Mouse (Mus musculus) liver, adult (tissue): ENCODE measurements around the gene Nmnat3.

Experiments used
- GATA4 ChIP-seq: IDR thresholded peaks from 2 replicates; pipeline ENCODE4 v1.6.1; 2014; ENCODE audit warnings: mild to moderate bottlenecking, low read length; ENCODE audit not compliant: insufficient replicate concordance

Gene Nmnat3

DNA sequence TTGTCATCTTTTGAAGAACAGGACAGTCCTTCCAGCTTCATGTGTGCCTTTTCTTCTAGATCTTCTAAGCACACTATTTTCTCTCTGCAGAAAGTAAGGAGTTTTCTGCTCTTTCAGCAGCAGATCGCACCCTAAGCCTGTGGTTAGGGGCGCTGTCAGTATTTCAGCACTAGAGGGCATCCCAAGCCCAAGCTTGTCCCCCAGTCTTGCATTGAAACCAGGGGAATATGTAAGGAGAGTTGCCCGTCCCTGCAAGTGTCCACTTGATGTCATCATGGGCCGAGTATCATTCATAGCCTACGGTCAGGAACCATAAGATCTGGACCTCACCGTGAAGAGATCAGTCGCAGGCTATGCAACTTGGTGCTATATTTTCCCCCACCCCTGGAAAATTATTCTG, 130.7 kb downstream of the Nmnat3 start:
- no peak for TF ChIP-seq GATA4

DNA sequence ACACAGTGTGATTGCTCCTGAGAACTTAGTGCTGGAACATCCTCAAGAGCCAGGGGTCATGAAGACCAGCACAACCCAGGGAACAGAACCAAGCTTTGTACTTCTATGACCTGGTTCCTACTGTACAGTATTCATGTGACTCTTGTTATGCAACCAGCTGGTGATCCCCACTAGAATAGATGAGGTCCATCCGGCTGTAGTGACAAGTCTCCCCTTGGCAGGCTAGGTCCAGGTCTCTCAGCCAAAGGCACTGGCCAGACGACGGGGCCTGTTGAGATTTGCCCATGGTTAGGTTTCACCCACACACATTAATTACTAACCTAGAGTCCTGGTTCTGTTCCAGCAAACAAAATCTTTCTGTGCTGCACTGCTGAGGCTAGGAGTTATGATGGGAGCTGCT, 131.1 kb downstream of the Nmnat3 start:
- TF ChIP-seq GATA4: no peak

DNA sequence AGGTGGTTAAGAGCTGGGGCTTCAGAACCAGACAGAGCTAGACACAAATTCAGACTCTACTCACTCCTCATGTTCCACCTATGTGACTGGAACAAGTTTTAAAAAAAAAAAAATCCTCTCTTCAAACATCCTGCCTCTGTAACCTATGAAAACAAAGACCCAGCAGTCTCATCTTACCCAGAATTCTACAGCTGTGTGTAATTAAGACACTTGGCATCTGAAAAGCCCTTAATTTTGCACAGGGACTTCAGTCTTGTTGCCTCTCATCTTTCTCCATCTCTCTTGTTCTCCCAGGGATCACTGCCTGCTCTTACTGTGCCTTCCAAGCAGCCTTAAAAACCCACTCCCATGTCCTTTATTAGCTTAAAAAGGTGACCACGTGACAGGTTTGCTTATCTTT, 133.4 kb downstream of the Nmnat3 start:
- no peak for TF ChIP-seq GATA4

DNA sequence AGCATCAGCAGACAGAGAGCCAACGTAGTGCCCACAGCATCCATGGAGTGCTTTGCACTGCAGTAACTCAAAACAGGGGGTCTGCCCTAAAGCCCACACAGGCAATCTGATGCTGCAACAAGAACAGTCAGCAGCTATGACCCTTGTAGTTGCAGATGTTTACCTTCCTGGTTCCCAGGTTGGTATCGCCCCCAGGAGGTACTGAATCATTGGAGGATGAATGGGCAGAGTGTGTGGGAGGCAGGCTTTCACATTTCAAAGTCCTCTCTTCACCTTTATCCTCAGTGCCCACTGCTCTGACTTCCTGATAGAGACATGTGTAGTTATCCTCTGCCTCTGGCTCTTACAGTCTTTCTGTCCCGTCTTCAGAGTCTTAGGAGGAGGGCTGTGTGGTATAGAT, 134.7 kb downstream of the Nmnat3 start:
- TF ChIP-seq GATA4: no peak

DNA sequence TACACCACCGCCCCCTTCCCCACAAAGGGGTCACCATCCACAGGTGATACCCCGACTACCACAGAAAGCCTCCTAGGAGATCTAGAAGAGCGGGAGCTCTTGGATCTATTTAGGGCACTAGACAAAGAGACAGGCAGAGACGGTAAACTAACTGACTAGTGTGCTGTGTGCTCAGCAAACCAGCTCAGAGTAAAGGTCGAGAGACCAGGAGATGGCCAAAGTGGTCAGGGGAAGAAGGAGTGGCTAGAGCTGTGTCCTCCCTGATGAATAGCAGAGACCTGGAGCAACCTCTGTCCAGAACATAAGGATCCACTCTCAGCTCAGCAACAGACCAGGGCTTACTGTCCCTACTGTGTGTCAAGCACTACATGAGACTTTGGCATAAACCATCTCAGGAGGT, 135.4 kb downstream of the Nmnat3 start, which contains the start of gene Rbp1:
Rbp1 (plus strand) TSS at position 306 of the 400 bp plus-strand sequence.
- no peak for TF ChIP-seq GATA4

DNA sequence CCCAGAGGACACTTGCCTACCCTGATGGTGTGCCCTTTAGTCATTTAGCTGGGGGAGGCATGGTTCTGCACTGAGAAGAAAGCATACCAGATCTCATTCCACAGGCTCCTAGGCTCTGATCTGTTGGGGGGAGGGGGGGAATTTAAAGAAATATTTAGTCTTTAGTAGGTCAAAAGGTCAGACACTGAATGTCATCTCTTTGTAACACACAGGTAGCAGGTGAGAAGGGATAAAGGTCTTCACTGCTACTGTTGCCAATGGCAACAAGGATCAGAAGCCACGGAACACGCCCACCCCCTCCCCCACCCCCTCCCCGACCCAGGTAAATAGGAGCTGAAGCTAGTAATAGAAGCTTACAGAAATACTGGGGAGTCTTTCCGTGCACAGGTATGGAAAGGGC, 136.5 kb downstream of the Nmnat3 start:
- TF ChIP-seq GATA4: no peak

DNA sequence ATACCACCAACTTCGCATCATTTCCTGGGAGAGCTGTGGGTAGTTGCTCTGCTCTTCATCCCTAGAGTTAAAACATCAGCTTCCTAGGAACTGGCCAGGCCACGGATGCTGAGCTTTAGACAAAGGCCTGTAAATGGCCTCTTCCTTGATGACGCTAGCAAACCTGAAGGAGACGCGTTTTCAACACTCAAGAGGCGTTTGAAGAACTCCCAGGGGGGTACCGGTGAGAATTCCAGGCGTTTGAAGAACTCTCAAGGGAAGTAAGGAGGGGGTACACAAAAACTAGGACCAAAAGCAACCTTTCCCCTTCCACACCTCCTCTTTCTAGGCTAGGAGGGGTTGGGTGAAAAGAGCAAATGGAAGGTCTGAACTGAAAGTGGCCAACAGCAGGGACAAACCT, 137.1 kb downstream of the Nmnat3 start:
- no peak for TF ChIP-seq GATA4

DNA sequence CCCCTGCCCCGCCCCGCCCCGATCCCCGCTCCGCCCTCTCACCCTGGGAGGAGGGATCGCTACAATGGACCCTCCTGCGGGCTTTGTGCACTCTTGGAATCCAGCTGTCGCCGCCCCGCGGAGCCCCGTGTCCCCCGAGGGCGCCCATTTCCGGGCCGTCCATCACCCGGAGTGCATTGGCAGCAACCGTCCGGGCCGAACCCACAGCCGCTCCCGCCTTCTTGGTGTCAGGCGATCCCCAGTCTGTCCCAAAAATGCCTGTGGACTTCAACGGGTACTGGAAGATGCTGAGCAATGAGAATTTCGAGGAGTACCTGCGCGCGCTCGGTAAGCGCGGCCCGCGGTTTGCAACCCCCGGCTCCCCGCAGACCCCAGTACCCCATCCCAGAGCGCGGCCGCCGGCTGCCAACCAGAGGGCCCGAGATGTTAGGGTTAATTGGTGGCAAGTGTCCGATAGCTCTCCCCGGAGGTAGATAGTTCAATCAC, 137.5 kb downstream of the Nmnat3 start:
- no peak for TF ChIP-seq GATA4

DNA sequence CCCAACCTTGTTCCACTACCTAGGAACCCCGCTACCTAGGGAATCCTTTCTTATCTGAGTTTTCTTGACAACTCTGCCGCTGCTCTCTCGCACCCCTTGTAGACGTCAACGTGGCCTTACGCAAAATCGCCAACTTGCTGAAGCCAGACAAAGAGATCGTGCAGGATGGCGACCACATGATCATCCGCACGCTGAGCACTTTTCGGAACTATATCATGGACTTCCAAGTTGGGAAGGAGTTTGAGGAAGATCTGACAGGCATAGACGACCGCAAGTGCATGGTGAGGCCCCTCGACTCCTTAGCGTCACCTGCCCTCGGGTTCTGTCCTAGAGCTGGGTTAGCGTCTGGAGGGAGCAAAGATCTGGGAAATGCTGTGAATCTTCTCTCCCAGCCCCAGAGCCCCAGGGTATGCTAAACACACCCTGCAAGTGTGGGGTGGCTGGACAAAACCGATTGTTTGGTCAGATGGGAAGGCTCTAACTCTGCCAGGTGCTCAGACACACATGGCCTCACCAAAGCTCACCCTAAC, 138.2 kb downstream of the Nmnat3 start:
- TF ChIP-seq GATA4: no peak

DNA sequence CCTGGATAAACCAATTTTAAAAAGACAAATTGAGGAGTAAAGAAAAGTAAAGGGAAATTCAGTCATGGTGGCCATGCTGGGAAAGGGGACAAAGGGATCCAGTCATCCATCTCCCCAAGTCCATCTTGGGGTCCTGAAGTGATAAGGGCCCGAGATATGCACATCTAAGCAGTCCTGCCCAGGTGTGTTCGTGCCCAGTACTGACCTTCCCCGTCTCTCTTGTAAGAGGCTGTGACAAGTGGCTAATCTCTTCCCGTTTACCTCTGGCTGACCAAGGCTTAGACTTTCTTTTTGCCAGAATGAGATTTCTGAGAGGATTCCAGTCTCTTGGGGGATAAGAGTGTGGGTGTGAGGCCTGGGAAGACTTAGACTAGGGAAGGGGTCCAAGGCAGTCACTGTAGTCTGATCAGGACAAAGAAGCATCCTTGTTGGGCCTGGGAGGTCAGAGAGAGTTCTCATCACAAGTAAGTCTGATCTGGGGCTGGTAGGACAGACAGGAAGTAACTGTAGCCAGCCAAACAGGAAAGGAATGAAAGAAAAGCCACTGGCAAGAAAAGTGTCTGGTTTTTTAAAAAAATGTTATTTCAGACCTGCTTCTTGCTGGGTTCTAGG, 140.8 kb downstream of the Nmnat3 start:
- no peak for TF ChIP-seq GATA4

DNA sequence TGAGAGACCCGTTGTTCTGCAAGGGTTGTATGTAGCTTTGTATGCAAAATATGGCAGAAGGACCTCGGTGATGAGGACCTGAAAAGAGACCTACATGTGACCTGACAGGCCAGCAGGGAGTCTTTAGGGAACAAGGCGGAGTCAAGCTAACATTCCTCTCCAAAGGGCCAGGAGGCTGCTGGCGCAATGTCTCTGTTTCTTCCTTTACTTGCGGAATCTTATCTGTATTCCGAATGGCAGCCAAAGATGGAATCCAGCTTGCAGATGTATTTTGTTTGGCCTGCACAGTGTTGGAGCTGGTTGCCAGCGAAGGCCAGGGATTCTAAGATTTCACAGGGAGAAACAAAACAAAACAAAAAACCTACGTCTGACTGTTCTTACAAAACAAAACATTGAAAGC, 141.5 kb downstream of the Nmnat3 start:
- TF ChIP-seq GATA4: 0 out of 2 replicates have a peak, but pooled peaks have one; percentile 44

DNA sequence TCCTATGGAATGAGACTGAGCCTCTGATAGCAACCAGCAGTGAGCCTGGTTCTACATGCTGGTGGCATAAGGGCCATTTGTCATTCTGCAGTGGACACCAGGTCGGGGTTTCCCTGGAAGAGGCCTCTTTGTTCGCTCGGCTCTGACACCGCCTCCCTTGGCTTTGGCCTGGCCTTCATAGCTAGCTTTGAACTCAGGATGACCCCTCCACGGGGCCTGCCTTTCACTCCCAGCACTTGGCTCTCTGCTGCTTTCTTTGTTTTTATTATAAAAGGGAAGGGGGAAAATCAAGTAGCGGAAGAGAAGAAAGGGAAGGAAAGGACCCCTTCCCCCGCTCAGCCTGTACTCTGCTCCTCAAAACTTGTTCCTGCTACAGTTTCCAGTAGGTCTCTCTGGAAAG, 142.6 kb downstream of the Nmnat3 start:
- TF ChIP-seq GATA4: no peak

DNA sequence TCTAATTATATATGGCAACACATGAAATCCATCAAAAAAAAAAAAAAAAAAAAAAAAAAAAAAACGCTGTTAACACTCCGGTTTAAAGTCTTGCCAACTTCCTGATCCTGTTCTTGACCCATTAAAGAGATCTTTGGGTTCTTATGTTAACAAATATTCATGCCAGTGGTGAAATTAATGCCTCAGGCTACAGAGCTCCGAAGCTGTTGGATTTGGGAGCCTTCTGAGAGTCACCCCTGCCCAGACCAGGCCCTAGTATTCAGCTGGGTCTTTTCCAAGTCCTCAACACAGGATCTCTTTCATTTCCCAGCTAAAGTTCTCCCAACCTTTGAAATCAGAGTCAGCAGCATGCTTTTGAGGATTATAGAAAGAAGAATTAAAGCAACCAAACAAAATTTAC, 143.3 kb downstream of the Nmnat3 start:
- no peak for TF ChIP-seq GATA4

DNA sequence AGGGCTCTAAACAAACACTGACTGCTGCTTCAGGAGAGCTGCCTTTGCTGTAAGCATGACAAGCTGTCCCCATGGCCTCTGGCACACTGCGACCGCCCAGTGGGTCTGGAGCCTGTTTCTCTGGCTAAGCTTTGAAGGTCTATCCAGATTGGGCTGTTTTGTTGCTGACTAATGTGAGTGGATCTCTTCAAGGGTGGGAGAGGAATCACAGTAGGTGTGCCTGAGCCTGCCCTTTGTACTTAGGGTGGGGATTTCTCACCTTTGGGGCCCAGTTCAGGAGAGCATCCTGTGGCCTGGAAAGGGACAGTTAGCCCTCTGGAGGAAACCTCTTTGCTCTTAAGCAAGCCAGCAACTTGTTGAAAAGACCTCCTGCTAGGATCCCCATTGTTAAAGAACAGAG, 145.8 kb downstream of the Nmnat3 start:
- no peak for TF ChIP-seq GATA4

DNA sequence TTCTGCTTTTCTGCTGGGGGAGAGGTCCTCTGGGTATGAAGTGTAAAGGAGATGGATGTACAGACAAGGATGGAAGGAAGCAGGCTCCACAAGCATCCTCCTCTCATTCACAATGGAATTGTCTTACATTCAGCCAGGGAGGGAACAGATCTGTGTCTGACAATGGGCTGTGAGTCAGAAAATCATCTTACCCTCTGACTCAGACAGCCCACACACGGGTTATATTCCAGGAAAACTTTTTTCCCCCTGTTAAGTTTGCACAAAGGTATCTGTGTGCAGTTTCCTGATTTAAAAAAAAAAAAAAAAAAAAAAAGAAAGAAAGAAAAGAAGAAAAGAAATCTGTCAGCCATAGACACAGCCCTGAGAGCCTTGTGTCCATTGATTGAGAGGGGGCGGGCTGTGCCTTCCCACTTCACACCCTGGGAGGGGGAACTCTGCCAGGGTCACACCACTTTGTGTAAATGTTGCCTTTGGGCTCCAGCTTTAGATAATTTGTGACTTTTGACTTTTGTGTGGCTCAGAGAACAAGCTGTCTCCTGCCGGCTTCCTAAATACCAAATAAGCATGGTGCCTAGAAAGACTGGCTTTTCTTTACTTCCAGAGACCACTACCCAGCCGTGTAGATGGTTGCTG, 146.8 kb downstream of the Nmnat3 start:
- no peak for TF ChIP-seq GATA4

DNA sequence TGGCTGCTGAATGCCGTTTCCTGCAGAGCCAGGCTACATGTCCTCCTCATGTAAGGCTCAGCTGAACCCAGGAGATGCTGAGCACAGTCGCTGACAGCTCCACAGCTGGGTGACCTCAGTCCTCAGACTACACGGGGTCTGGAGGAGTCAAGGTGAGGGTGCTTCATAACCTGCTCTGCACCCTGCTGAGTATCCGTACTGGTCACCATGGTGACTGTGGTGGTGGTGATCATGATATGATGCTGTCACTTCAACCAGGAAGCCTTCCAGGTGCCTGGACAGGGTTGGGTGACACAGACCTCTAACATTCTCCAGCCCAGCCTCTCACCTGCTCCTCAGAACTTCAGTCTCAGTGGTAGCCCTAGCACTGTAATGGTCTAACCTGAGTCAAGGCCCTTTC, 150.6 kb downstream of the Nmnat3 start:
- TF ChIP-seq GATA4: no peak

DNA sequence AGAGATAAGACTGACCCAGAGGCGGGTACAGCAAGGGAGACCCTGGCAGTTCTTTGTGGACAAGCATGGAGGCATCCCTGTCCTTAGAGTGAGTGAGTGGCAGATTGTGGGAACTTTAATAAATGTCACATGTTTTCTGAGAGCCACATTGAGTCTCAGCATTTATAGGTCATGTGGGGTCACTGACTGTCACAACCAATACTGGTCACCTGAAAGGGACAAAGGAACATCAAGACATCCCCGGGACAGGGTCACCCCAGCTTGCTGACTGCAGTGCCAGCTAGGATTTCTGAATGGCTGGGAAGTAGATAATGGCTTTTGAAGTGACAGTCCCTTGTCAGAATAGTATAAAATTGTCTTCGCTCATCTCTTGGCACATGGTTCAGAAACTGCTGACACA, 151.9 kb downstream of the Nmnat3 start:
- TF ChIP-seq GATA4: no peak
